Mouse (Mus musculus) spleen, adult 2 months (tissue): ENCODE results near the gene Foxn1.

Experiments
- CTCF ChIP-seq: fragments of 200-500 bp; IDR thresholded peaks from 2 replicates; pipeline ENCODE4 v1.5.1; 2011; ENCODE audit warnings: mild to moderate bottlenecking, inconsistent platforms; ENCODE audit not compliant: insufficient read depth, insufficient read length, insufficient replicate concordance; ENCODE audit errors: extremely low read depth
- POLR2A ChIP-seq: fragments of 200-500 bp; IDR thresholded peaks from 2 replicates; pipeline ENCODE4 v1.6.1; 2011; ENCODE audit warnings: low read depth, low read length, inconsistent platforms

DNA sequence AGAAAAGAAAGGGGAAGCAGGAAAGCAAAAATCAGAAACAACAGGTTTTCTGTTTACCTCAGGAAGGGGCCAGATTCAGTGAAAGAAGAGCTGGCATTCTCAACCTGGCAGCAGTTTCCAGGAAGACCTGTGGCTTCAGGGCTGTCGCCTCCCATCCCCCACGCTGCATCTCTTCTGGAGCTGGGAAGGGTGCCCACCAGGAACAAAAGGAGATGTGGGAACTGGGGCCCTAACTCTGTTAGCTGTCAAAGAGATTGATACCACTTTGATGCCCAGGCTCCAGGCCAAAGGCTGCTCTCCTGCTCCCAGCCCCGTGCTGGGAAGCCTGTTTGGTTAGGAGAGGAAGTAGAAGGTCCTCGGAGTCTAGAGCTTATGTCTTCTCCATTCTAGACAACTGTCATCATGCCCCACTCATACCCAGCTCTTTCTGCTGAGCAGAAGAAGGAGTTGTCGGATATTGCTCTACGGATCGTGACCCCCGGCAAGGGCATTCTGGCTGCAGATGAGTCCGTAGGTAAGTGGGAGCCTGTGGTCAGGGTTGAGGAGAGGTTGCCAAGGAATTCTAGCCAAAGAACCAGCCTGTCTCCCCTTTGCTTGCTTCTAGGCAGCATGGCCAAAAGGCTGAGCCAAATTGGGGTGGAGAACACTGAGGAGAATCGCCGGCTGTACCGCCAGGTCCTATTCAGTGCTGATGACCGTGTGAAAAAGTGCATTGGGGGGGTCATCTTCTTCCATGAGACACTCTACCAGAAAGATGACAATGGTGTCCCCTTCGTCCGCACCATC is 62.2 kb downstream of the Foxn1 start:
- TF ChIP-seq CTCF (no peak), POLR2A (no peak)
